Mouse (Mus musculus): ENCODE data around the gene Itih5. TPM values are rescaled to one million over a fixed set of nuclear protein-coding genes. Genes with fewer than 3 reads are reported as not detected.
A peak's percentile ranks its signal among the peaks of the same experiment; 100 is the strongest.

Itih5 gene
- polyA plus RNA-seq, 1 experiment: 7.3 TPM

DNA sequence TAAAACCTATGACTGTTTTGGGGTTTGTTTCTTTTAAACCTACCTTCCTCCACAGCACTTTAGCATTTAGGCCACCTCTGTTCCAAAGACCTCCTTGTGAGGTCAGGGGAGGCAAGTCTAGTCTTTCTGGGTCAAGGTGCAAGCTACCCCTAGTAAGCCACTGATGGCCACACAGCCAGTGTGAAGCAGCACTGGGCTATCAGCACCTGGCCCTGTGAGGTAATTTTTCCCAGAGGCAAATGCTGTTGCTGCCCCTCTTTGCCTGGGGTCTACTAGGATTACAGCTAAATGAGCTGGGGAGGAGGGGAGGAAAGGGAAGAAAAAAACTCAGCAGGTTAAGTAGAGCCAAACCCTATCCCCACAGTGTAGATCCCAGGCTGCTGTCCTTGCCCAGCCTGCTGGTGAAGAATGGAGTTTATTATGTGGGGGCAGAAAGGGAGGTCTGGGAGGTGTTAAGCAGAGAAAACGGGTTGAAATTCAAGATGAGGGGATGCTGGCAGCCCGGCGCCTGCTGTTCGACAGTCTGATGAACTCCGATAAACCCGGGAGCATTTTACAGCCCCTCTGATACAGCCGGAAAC lies 110.6 kb downstream of the Itih5 start:
- no peak for DNase-seq (ENCODE audit: low read depth)
- TF ChIP-seq CTCF (IDR thresholded peaks at IDR 0.05; ENCODE audit: borderline replicate concordance, extremely low read depth, insufficient read depth, insufficient read length) (no peak), POLR2A (IDR thresholded peaks at IDR 0.05; ENCODE audit: borderline replicate concordance, extremely low read depth, insufficient read depth, insufficient read length, poor library complexity, severe bottlenecking) (no peak)

DNA sequence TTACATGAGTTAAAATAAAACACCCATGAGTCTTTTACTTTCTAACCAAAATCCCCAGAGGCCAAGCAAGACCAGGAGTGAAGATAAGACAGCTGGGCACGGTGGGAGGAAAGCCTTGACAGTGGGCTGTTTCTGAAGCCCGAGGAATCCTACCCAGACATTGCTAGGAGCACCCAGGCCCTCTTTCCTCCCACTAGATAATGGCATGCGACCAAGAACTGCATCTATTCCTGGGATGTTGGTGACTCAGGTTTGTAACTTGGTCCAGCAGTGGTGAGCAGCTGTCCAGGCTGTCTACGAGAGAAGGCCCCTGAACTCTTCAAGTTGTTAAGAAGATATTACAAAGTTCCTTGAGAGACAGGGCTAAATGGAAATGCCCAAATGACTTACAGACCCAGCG lies 112.5 kb downstream of the Itih5 start:
- no peak for DNase-seq (ENCODE audit: low read depth)
- TF ChIP-seq CTCF (IDR thresholded peaks at IDR 0.05; ENCODE audit: borderline replicate concordance, extremely low read depth, insufficient read depth, insufficient read length): no peak
- no peak for TF ChIP-seq POLR2A (IDR thresholded peaks at IDR 0.05; ENCODE audit: borderline replicate concordance, extremely low read depth, insufficient read depth, insufficient read length, poor library complexity, severe bottlenecking)

DNA sequence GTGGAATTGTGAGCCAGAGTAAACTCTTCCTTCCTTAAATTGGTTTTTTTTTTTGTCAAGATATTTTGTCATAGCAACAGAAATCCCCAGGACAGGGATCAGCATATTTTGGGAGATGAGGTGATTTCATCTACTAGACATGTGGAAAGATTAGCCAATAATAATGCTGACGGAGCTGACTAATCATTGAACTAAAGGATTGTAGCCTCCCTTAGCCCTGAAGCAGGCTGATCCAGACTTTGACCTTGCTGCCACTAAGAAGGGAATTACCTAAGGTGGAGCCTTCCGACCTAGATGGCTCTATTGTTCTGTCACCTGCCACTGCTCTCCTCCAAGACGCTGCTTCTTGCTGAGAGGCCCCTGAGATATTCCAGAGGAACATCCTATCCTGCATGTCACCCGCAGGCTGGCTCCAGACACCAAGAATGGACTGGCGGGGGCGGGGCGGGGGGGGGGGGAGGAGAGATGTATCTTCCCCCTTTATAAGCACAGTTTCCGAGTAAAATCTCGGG lies 119.3 kb downstream of the Itih5 start:
- TF ChIP-seq CTCF (IDR thresholded peaks at IDR 0.05; ENCODE audit: borderline replicate concordance, extremely low read depth, insufficient read depth, insufficient read length) (no peak), POLR2A (IDR thresholded peaks at IDR 0.05; ENCODE audit: borderline replicate concordance, extremely low read depth, insufficient read depth, insufficient read length, poor library complexity, severe bottlenecking) (no peak)
- DNase-seq (ENCODE audit: low read depth): no peak

DNA sequence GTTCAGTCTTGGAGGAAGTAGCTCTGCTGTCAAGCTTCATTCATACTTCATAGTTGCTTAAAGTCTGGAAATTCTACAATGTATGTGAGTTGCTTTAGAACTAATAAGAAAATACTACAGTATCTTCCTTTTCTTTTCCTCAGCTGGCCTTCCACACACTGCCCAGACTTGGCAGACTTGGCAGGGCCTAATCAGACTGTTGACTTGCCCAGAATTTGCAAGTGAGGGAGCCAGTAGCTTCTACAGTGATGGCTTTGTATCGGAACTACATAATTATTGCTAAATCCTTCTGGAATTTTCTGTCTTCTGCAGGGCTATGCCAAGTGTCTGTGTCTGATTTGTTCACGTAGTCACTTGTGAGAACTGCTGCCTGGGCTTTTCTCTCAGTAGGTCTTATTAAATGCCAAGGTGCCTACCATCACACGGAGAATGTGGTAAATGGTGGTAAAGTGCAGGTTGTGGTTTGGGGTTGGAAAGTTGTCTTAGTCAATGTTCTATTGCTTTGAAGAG lies 120.2 kb downstream of the Itih5 start:
- DNase-seq (ENCODE audit: low read depth): no peak
- TF ChIP-seq POLR2A (IDR thresholded peaks at IDR 0.05; ENCODE audit: borderline replicate concordance, extremely low read depth, insufficient read depth, insufficient read length, poor library complexity, severe bottlenecking): no peak
- no peak for TF ChIP-seq CTCF (IDR thresholded peaks at IDR 0.05; ENCODE audit: borderline replicate concordance, extremely low read depth, insufficient read depth, insufficient read length)

DNA sequence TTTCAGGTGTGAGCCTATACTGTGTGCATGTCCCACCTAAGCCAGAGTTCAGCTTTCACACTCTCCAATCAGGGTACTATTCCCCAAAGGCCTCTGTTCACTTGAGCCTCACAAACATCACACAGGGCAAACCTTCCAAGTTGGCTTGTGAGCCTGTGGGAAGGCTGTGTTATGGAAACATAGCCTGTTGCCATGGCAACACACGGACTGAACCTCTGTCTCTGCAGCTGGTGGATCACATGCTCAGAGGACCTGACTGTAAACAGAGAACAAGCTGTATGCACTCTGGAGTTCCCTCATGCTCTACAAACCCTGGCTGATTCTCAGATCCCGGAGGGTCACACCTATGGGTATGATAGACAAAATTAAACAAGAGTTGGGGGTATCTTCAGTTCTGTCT lies 122.8 kb downstream of the Itih5 start:
- peak; percentile 93 for DNase-seq (ENCODE audit: low read depth)
- no peak for TF ChIP-seq POLR2A (IDR thresholded peaks at IDR 0.05; ENCODE audit: borderline replicate concordance, extremely low read depth, insufficient read depth, insufficient read length, poor library complexity, severe bottlenecking)
- no peak for TF ChIP-seq CTCF (IDR thresholded peaks at IDR 0.05; ENCODE audit: borderline replicate concordance, extremely low read depth, insufficient read depth, insufficient read length)

DNA sequence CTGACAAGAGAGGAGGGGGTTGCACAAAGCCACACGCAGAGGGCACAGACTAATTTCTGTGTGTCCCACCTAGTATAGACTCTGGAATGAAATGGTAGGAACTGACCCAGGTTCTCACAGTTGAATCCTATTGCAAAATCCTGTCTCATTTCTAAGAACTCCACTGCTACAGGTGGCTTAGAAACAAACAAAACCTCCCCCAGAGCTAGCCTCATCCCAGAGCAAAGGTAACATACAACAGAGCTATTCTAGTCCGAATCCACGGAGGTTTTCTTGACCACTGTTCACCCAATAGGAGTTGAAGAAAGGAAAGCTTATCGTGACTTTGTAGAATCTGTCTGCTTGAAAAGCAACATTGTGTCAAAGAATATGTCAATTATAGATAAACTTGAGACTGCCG lies 130.3 kb downstream of the Itih5 start:
- DNase-seq (ENCODE audit: low read depth): no peak
- no peak for TF ChIP-seq POLR2A (IDR thresholded peaks at IDR 0.05; ENCODE audit: borderline replicate concordance, extremely low read depth, insufficient read depth, insufficient read length, poor library complexity, severe bottlenecking)
- TF ChIP-seq CTCF (IDR thresholded peaks at IDR 0.05; ENCODE audit: borderline replicate concordance, extremely low read depth, insufficient read depth, insufficient read length): no peak

DNA sequence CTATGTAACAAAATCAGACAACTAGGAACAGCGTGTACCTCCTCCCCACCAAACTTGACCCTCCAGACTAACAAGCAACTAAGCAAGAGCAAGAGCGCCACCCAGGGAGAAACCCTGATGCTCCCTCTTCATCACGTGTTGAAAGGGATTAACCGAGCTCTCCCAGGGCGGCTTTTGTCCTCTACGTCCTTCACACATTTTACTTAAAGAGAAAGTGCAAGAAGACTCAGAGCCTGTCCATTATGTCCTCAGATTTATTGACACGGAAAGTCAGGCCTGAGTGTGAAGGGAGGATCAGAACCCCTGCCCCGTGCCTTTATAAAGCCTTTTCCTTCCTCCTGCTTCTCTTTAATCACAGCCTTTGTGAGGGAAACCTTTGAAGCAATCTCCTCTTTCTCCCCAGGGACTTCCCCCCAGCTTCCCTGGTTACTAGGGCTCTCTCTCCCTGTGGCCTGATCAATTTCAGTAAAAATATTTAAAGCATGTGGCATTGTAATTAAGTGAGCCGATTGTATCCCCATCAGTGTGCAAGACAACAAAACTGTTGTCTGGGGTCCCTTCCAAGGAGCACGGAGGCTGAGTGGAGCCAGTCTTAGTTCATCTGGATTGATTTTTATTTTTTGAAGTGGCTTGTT lies 131.4 kb downstream of the Itih5 start:
- TF ChIP-seq CTCF (IDR thresholded peaks at IDR 0.05; ENCODE audit: borderline replicate concordance, extremely low read depth, insufficient read depth, insufficient read length) (peak; percentile 21; the same call in 1 of the 2 replicates), POLR2A (IDR thresholded peaks at IDR 0.05; ENCODE audit: borderline replicate concordance, extremely low read depth, insufficient read depth, insufficient read length, poor library complexity, severe bottlenecking) (no peak)
- peak; percentile 71 for DNase-seq (ENCODE audit: low read depth)

DNA sequence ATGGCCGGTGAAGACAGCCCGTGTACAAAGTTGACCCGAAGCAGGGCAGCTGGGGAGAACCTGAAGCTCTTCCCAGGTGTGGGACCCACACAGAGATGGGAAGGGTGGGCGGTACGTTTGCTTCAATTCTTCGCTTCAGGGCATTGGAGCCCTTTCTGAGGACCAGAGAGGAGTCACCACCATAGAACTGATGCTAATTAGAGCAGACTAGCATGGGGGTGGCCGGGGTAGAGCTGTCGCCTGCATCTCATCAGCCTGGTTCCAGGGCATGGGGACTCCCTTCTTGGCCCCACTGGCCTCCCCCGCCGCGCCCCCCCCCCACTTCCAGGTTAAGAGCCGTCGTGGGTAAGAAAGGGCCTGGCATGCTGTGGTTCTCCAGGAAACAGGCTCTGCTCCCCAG lies 132.6 kb downstream of the Itih5 start:
- no peak for DNase-seq (ENCODE audit: low read depth)
- TF ChIP-seq CTCF (IDR thresholded peaks at IDR 0.05; ENCODE audit: borderline replicate concordance, extremely low read depth, insufficient read depth, insufficient read length) (no peak), POLR2A (IDR thresholded peaks at IDR 0.05; ENCODE audit: borderline replicate concordance, extremely low read depth, insufficient read depth, insufficient read length, poor library complexity, severe bottlenecking) (no peak)

DNA sequence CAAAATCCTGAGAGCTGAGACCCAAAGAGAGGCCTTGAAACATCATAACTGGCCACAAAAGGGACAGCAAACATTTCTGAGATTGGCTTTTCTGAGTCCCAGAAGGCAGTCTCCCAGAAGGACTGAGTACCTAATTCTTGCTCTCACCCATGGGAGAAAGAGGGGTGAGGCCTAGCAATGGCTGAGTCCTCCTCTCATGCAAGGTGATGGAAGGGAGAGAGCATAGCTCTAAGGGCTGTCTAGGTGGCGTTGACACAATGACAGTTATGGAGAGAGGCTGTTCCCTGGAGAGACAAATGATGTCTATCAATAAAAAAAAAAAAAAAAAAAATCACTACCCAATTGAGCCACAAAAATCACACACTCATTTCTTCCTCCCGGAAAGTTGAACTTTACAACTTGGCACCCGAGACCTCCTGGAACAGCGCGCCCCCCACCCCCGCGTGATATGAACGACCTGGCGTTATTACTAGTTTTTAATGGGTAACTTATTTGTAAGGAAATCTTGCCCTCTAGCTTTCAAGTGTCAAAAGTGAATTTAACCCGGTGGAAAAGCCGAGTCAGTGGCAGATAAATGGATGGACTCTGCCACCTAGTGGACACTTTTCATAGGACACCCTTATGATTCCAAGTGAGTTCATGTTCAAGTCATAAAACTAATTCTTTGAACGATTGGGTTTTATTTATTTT lies 134.9 kb downstream of the Itih5 start:
- TF ChIP-seq POLR2A (IDR thresholded peaks at IDR 0.05; ENCODE audit: borderline replicate concordance, extremely low read depth, insufficient read depth, insufficient read length, poor library complexity, severe bottlenecking): no peak
- TF ChIP-seq CTCF (IDR thresholded peaks at IDR 0.05; ENCODE audit: borderline replicate concordance, extremely low read depth, insufficient read depth, insufficient read length): peak; percentile 76
- peak; percentile 88 for DNase-seq (ENCODE audit: low read depth)

DNA sequence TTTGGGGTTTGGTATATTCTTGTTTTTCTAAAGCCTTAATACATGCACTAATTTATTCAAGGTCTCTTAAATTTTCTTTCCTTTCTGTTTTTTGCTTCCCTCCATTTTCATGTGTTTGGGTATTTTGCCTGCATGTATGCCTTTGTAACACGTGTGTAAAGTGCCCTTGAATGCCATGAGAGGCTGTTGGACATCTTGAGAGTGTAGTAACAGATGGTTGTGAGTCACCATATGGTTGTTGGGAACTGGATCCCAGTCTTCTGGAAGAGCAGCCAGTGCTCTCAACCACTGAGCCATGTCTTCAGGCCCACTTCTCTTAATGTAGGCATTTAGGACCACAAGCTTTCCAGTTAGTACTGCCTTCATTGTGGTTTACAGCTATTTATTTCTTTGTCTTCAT lies 135.5 kb downstream of the Itih5 start:
- peak; percentile 28 for DNase-seq (ENCODE audit: low read depth)
- TF ChIP-seq POLR2A (IDR thresholded peaks at IDR 0.05; ENCODE audit: borderline replicate concordance, extremely low read depth, insufficient read depth, insufficient read length, poor library complexity, severe bottlenecking) (no peak), CTCF (IDR thresholded peaks at IDR 0.05; ENCODE audit: borderline replicate concordance, extremely low read depth, insufficient read depth, insufficient read length) (no peak)

DNA sequence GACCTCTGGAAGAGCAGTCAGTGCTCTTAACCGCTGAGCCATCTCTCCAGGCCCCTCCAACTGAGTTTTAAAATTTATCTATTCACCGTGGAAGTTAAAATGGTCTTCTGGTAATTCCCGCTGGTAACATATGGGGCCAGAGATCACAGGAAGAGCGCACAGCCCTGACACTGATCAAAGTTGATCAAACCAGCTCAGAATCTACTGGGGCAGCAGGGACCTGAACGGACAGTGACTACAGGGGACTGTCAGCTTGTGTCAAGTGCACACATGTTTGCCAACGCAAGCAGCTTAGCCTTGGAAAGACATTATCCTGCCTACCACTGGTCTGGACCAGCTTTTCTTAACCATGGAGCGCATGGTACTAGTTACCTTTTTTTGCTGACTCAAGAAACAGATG lies 136.7 kb downstream of the Itih5 start:
- DNase-seq (ENCODE audit: low read depth): no peak

More for the DNA sequence above, 136.7 kb downstream of the Itih5 start:
- TF ChIP-seq POLR2A (IDR thresholded peaks at IDR 0.05; ENCODE audit: borderline replicate concordance, extremely low read depth, insufficient read depth, insufficient read length, poor library complexity, severe bottlenecking) (no peak), CTCF (IDR thresholded peaks at IDR 0.05; ENCODE audit: borderline replicate concordance, extremely low read depth, insufficient read depth, insufficient read length) (no peak)
